Mouse (Mus musculus): Measurements from ENCODE around the gene Tmem165. TPM values are rescaled to one million over a fixed set of nuclear protein-coding genes. Genes with fewer than 3 reads are reported as not detected.

Gene Tmem165
- 119 and 134 TPM in 2 replicates for polyA plus RNA-seq (2011; ENCODE audit: insufficient read depth, insufficient read length, low read depth, missing spikeins)

DNA sequence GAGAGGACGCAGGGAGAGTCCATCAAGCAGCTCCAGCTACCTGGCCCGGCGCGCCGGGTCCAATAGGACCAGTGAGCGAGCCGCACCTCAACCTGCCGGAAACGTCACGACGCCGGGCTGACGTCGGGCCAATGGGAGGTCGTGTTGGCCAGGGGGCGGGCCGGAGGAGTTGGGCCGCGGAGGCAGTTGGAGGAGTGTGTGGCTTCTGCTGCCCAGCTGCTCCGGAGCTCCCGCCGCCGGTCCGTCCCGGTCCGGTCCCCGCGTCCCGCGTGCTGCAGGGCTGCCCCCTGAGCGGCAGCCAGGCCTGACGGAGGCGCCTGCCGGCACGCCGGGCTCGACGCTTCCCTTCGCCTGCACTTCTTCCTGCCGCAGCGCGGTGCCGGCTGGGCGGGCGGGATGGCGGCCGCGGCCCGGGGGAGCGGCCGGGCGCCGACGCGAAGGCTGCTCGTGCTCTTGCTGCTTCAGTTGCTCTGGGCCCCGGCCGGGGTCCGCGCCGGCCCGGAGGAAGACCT lies at the start of gene Tmem165:
Gene Tmem165, plus strand, starts transcription at position 131 of the 512 bp plus-strand sequence.
- Histone ChIP-seq H3K4me1 (ENCODE audit: control insufficient read depth, insufficient read depth, low read length) (no peaks in the 10 kb centered on the region), H3K27me3 (ENCODE audit: control insufficient read depth, insufficient read depth, low read length, poor library complexity, severe bottlenecking) (no peaks in the 10 kb centered on the region), H3K27ac (ENCODE audit: insufficient read depth, low read length) (no peak within 1 kb of the TSS), H3K9me3 (replicated peaks; ENCODE audit: control insufficient read depth, insufficient read depth, low read length, poor library complexity, severe bottlenecking) (no peaks in the 10 kb centered on the region), H3K36me3 (ENCODE audit: control insufficient read depth, insufficient read depth, low read length, poor library complexity, severe bottlenecking) (peaks cover 3% of the 10 kb centered on the region; the same call in 1 of the 2 replicates), H3K4me3 (ENCODE audit: low read depth, low read length) (peak within 1 kb of the TSS; percentile 80), H3K9ac (ENCODE audit: low read depth, poor library complexity, severe bottlenecking) (peak within 1 kb of the TSS; percentile 93)
- TF ChIP-seq CTCF (IDR thresholded peaks at IDR 0.05; ENCODE audit: low read depth, low read length) (no peak), POLR2A (IDR thresholded peaks at IDR 0.05; ENCODE audit: insufficient read depth, low read length) (peak; percentile 66), EP300 (IDR thresholded peaks at IDR 0.05; ENCODE audit: insufficient read depth, low read depth, low read length) (no peak)

DNA sequence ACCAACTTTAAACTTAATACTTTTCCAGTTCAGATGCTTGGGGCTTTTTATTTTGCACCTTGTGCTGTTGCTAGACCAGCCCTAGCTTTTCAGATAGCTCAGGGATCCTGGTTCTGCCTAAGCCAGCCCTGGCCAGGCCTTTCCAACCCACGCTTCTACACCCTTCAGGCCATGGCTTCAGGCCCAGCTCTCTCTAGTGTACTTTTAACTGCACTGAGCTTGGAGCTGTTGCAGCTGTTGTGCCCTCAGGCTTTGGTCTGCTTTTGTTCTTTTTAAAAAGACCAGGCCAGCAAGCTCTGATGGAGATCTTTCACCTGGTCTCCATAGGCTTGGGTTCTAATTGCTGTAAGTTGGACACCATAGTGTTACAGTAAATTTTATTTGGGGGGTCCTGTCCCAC lies 48.0 kb upstream of the Tmem165 start:
- no peak for TF ChIP-seq EP300 (IDR thresholded peaks at IDR 0.05; ENCODE audit: insufficient read depth, low read depth, low read length)
- no peak for TF ChIP-seq CTCF (IDR thresholded peaks at IDR 0.05; ENCODE audit: low read depth, low read length)
- TF ChIP-seq POLR2A (IDR thresholded peaks at IDR 0.05; ENCODE audit: insufficient read depth, low read length): no peak
- no peak overlapping the region for H3K4me3 ChIP-seq (ENCODE audit: low read depth, low read length)
- H3K27me3 ChIP-seq (ENCODE audit: control insufficient read depth, insufficient read depth, low read length, poor library complexity, severe bottlenecking): no peaks in the 10 kb centered on the region
- H3K4me1 ChIP-seq (ENCODE audit: control insufficient read depth, insufficient read depth, low read length): no peaks in the 10 kb centered on the region
- H3K27ac ChIP-seq (ENCODE audit: insufficient read depth, low read length): no peak overlapping the region
- H3K36me3 ChIP-seq (ENCODE audit: control insufficient read depth, insufficient read depth, low read length, poor library complexity, severe bottlenecking): no peaks in the 10 kb centered on the region
- H3K9me3 ChIP-seq (replicated peaks; ENCODE audit: control insufficient read depth, insufficient read depth, low read length, poor library complexity, severe bottlenecking): no peaks in the 10 kb centered on the region
- H3K9ac ChIP-seq (ENCODE audit: low read depth, poor library complexity, severe bottlenecking): no peak overlapping the region

DNA sequence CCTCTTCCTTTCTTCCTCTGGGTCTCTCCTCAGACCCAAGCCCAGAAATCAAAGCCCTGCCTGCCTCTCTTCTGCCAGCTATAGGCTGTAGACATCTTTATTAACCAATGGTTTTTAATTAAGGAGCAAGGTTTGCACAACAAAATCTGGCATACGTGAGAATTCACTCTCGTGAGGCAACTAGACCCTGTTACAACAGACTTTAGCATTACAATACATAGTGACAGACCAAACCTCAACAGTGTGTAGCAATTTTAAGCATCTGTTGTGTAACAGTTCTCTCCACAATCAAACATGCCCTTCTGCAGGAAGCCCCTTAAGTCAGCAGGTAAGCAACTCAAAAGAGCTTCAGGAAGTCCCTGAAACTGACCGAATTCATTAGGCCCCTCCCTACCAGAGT lies 47.4 kb upstream of the Tmem165 start:
- no peak overlapping the region for H3K4me3 ChIP-seq (ENCODE audit: low read depth, low read length)

DNA sequence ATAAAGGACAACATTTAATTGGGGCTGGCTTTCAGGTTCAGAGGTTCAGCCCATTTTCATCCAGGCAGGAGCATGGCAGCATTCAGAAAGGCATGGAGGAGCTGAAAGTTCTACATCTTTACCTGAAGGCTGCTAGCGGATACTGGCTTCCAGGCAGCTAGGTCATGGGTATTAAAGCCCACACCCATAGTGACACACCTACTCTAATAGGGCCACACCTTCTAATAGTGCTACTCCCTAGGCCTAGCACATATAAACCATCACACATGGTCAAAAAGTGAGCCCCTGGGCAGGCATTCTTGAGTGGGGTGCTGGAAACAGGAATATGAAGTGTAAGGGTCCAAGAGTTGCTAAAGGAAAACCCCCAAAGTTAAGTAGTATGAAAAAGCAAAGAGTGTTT lies 46.1 kb upstream of the Tmem165 start:
- no peak overlapping the region for H3K9ac ChIP-seq (ENCODE audit: low read depth, poor library complexity, severe bottlenecking)
- H3K9me3 ChIP-seq (replicated peaks; ENCODE audit: control insufficient read depth, insufficient read depth, low read length, poor library complexity, severe bottlenecking): no peaks in the 10 kb centered on the region
- no peaks in the 10 kb centered on the region for H3K36me3 ChIP-seq (ENCODE audit: control insufficient read depth, insufficient read depth, low read length, poor library complexity, severe bottlenecking)
- H3K27ac ChIP-seq (ENCODE audit: insufficient read depth, low read length): no peak overlapping the region
- TF ChIP-seq CTCF (IDR thresholded peaks at IDR 0.05; ENCODE audit: low read depth, low read length) (no peak), EP300 (IDR thresholded peaks at IDR 0.05; ENCODE audit: insufficient read depth, low read depth, low read length) (no peak), POLR2A (IDR thresholded peaks at IDR 0.05; ENCODE audit: insufficient read depth, low read length) (no peak)
- H3K4me3 ChIP-seq (ENCODE audit: low read depth, low read length): no peak overlapping the region
- H3K4me1 ChIP-seq (ENCODE audit: control insufficient read depth, insufficient read depth, low read length): no peaks in the 10 kb centered on the region
- no peaks in the 10 kb centered on the region for H3K27me3 ChIP-seq (ENCODE audit: control insufficient read depth, insufficient read depth, low read length, poor library complexity, severe bottlenecking)

More for the DNA sequence above, 47.4 kb upstream of the Tmem165 start:
- Histone ChIP-seq H3K9ac (ENCODE audit: low read depth, poor library complexity, severe bottlenecking) (no peak overlapping the region), H3K36me3 (ENCODE audit: control insufficient read depth, insufficient read depth, low read length, poor library complexity, severe bottlenecking) (no peaks in the 10 kb centered on the region), H3K27me3 (ENCODE audit: control insufficient read depth, insufficient read depth, low read length, poor library complexity, severe bottlenecking) (no peaks in the 10 kb centered on the region), H3K27ac (ENCODE audit: insufficient read depth, low read length) (no peak overlapping the region), H3K4me1 (ENCODE audit: control insufficient read depth, insufficient read depth, low read length) (no peaks in the 10 kb centered on the region), H3K9me3 (replicated peaks; ENCODE audit: control insufficient read depth, insufficient read depth, low read length, poor library complexity, severe bottlenecking) (no peaks in the 10 kb centered on the region)
- TF ChIP-seq POLR2A (IDR thresholded peaks at IDR 0.05; ENCODE audit: insufficient read depth, low read length): no peak

DNA sequence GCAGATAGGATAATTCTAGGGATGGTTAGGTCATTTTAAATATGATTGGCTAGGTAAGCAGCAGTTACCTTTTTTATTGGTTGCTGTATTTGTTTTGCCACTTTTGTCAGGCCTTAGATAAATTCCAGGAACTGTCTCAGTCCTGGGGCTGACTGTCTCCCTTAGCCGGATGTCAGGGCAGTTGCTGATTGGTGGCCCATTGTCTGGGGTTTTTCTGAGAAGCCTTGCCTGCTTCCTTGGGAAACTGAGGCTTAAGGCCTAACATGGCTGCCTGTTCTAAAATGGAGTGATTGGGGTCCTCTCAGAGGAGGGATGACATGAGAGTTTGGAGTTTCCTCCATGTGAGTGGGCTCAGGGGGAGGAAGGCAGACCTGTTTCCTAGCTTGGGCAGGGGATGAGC lies 45.6 kb upstream of the Tmem165 start:
- Histone ChIP-seq H3K36me3 (ENCODE audit: control insufficient read depth, insufficient read depth, low read length, poor library complexity, severe bottlenecking) (no peaks in the 10 kb centered on the region), H3K4me3 (ENCODE audit: low read depth, low read length) (no peak overlapping the region), H3K27me3 (ENCODE audit: control insufficient read depth, insufficient read depth, low read length, poor library complexity, severe bottlenecking) (no peaks in the 10 kb centered on the region), H3K9me3 (replicated peaks; ENCODE audit: control insufficient read depth, insufficient read depth, low read length, poor library complexity, severe bottlenecking) (no peaks in the 10 kb centered on the region), H3K4me1 (ENCODE audit: control insufficient read depth, insufficient read depth, low read length) (no peaks in the 10 kb centered on the region), H3K9ac (ENCODE audit: low read depth, poor library complexity, severe bottlenecking) (no peak overlapping the region), H3K27ac (ENCODE audit: insufficient read depth, low read length) (no peak overlapping the region)
- TF ChIP-seq POLR2A (IDR thresholded peaks at IDR 0.05; ENCODE audit: insufficient read depth, low read length) (no peak), CTCF (IDR thresholded peaks at IDR 0.05; ENCODE audit: low read depth, low read length) (no peak), EP300 (IDR thresholded peaks at IDR 0.05; ENCODE audit: insufficient read depth, low read depth, low read length) (no peak)

DNA sequence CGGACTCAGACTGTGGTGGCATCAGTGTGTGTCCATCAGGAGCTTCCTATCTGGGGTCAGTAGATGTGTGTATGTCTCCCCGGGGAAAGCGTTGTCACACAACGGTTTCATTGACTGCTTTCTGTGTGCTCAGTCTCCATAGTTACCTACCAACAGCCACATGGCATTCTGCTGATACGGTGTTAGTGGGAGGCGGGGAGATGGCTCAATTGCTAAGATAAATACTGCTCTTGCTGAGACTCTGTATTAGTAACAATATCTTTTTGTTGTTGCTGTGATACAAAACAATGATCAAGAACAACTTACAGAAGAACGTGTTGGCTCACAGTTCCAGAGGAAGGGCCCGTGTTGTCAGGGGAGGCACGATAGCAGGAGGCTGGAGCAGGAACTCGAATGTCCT lies 45.2 kb upstream of the Tmem165 start:
- Histone ChIP-seq H3K27me3 (ENCODE audit: control insufficient read depth, insufficient read depth, low read length, poor library complexity, severe bottlenecking) (no peaks in the 10 kb centered on the region), H3K9ac (ENCODE audit: low read depth, poor library complexity, severe bottlenecking) (no peak overlapping the region), H3K36me3 (ENCODE audit: control insufficient read depth, insufficient read depth, low read length, poor library complexity, severe bottlenecking) (no peaks in the 10 kb centered on the region), H3K4me3 (ENCODE audit: low read depth, low read length) (no peak overlapping the region), H3K27ac (ENCODE audit: insufficient read depth, low read length) (no peak overlapping the region), H3K4me1 (ENCODE audit: control insufficient read depth, insufficient read depth, low read length) (no peaks in the 10 kb centered on the region), H3K9me3 (replicated peaks; ENCODE audit: control insufficient read depth, insufficient read depth, low read length, poor library complexity, severe bottlenecking) (no peaks in the 10 kb centered on the region)
- no peak for TF ChIP-seq CTCF (IDR thresholded peaks at IDR 0.05; ENCODE audit: low read depth, low read length)
- TF ChIP-seq EP300 (IDR thresholded peaks at IDR 0.05; ENCODE audit: insufficient read depth, low read depth, low read length): no peak
- no peak for TF ChIP-seq POLR2A (IDR thresholded peaks at IDR 0.05; ENCODE audit: insufficient read depth, low read length)

Measured in ES-Bruce4 (cell line).